Mouse (Mus musculus) testis, adult 2 months (tissue): Measurements from ENCODE around the gene Gm10428.

ENCODE experiments used
- CTCF ChIP-seq: fragments of 200-500 bp; IDR thresholded peaks from 2 replicates; pipeline ENCODE4 v1.5.1; 2012; ENCODE audit warnings: low read depth, mild to moderate bottlenecking, inconsistent platforms, low read length, moderate library complexity; ENCODE audit not compliant: control insufficient read depth, insufficient read depth, insufficient replicate concordance
- POLR2A ChIP-seq: fragments of 200-500 bp; IDR thresholded peaks from 2 replicates; pipeline ENCODE4 v1.6.1; 2012; ENCODE audit warnings: low read depth, mild to moderate bottlenecking, inconsistent platforms, low read length, moderate library complexity; ENCODE audit not compliant: control insufficient read depth

DNA sequence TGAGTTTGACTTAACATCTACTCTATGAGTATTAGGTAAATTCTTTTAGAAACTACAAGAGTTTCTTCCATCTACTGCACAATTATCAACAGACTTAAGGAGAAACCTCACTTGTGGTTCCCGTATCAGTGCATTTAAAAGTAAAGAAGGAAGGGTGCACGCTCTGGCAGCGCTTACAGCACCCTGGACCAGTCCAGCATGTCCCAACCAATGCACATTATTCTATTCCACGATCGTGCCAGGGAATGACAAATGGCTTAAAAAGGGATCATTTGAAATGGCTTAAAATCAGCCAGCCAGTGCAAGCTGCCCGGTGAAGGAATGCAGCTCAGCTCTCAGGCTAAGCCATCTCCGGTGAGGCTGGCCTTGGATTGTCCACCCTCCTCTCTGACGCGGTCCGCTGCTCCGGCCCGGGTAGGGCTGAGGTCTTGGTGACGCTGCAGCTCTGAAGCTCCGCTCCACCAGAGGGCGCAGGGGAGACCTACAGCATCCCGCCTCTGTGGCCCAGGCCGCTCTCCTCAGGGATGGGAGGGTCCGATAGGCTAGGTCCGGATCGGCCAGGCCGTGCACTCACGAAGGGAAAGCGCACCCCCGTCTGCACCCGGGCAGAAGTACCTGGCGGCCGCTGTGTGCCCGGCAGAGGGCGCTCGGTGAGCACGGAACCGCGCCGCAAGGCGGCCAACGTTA is 3.7 kb downstream of the Gm10428 start:
- TF ChIP-seq CTCF (peak; percentile 65), POLR2A (peak; percentile 37)
